Mouse (Mus musculus) midbrain, embryonic 15.5 days (tissue): ENCODE measurements at regions not wholly inside any gene's neighbourhood (a gene's known extent, or its start where the extent isn't known, plus 50 kb on each side); places are given as distances from the start of the nearest gene placed in this dataset.

ENCODE experiments used
- ATAC-seq: fragments of 200-750 bp; cut with Nextera tagmentation; replicated peaks from 2 replicates; pipeline ENCODE4 v1.8.0; 2017; ENCODE audit warnings: moderate TSS enrichment
- H3K27ac ChIP-seq: fragments of 300-500 bp; sonication (generic); 2 replicates; pipeline ENCODE4 v1.5.1; 2015; ENCODE audit warnings: mild to moderate bottlenecking, inconsistent platforms
- H3K27me3 ChIP-seq: fragments of 300-500 bp; sonication (generic); replicated peaks from 2 replicates; pipeline ENCODE4 v1.6.1; 2015; ENCODE audit warnings: inconsistent platforms
- H3K36me3 ChIP-seq: fragments of 300-500 bp; sonication (generic); replicated peaks from 2 replicates; pipeline ENCODE4 v1.6.1; 2015; ENCODE audit warnings: inconsistent platforms
- H3K4me1 ChIP-seq: fragments of 300-500 bp; sonication (generic); 2 replicates; pipeline ENCODE4 v1.6.1; 2015; ENCODE audit warnings: inconsistent platforms
- H3K4me2 ChIP-seq: fragments of 300-500 bp; sonication (generic); 2 replicates; pipeline ENCODE4 v1.6.1; 2015; ENCODE audit warnings: inconsistent platforms, mild to moderate bottlenecking, moderate library complexity
- H3K4me3 ChIP-seq: fragments of 300-500 bp; sonication (generic); 2 replicates; pipeline ENCODE4 v1.5.1; 2015; ENCODE audit warnings: mild to moderate bottlenecking, inconsistent platforms
- H3K9ac ChIP-seq: fragments of 300-500 bp; sonication (generic); 2 replicates; pipeline ENCODE4 v1.6.1; 2015; ENCODE audit warnings: mild to moderate bottlenecking, inconsistent platforms
- H3K9me3 ChIP-seq: fragments of 300-500 bp; sonication (generic); 2 replicates; pipeline ENCODE4 v1.6.1; 2016; ENCODE audit warnings: inconsistent platforms
- WGBS: fragments of 180-500 bp; shearing (Covaris S2); methylation state at CpG from one replicate; pipeline ENCODE4 v1.1.7; 2015; ENCODE audit warnings: mixed read lengths; 5-methylcytosine and 5-hydroxymethylcytosine counted together

- Histone ChIP-seq H3K9ac (no peak overlapping the region), H3K27ac (no peak overlapping the region), H3K27me3 (no peaks in the 10 kb centered on the region), H3K4me1 (no peaks in the 10 kb centered on the region), H3K36me3 (no peaks in the 10 kb centered on the region), H3K9me3 (no peaks in the 10 kb centered on the region), H3K4me2 (no peak overlapping the region), H3K4me3 (no peak overlapping the region)
- ATAC-seq = no peak
- WGBS = 67% methylated on average over 8 of the region's 8 CpGs
Observed at GRCm38 (mm10) chr5:73887306-73887958, 180.8 kb downstream of the Usp46 start.

- Histone ChIP-seq H3K9me3 (no peaks in the 10 kb centered on the region), H3K4me1 (no peaks in the 10 kb centered on the region), H3K9ac (no peak overlapping the region), H3K4me2 (no peak overlapping the region), H3K4me3 (no peak overlapping the region), H3K27ac (no peak overlapping the region), H3K36me3 (no peaks in the 10 kb centered on the region), H3K27me3 (no peaks in the 10 kb centered on the region)
- no peak for ATAC-seq
- WGBS = 51% methylated on average over 2 of the region's 2 CpGs
Observed at GRCm38 (mm10) chr5:73888391-73888790, 179.8 kb downstream of the Usp46 start.

GRCm38 (mm10) chr5:73889342-73889741, 178.9 kb downstream of the Usp46 start:
- 83% methylated on average over 1 of the region's 1 CpGs for WGBS
- Histone ChIP-seq H3K27ac (no peak overlapping the region), H3K27me3 (no peaks in the 10 kb centered on the region), H3K36me3 (no peaks in the 10 kb centered on the region), H3K4me2 (no peak overlapping the region), H3K4me3 (no peak overlapping the region), H3K4me1 (no peaks in the 10 kb centered on the region), H3K9ac (no peak overlapping the region), H3K9me3 (no peaks in the 10 kb centered on the region)
- ATAC-seq = no peak

- no peak overlapping the region for H3K9ac ChIP-seq
Observed at GRCm38 (mm10) chr5:73890942-73891341, 177.3 kb downstream of the Usp46 start.

GRCm38 (mm10) chr5:73891606-73892005, 176.6 kb downstream of the Usp46 start:
- Histone ChIP-seq H3K9ac (no peak overlapping the region), H3K9me3 (no peaks in the 10 kb centered on the region), H3K4me1 (no peaks in the 10 kb centered on the region), H3K4me3 (no peak overlapping the region), H3K27me3 (no peaks in the 10 kb centered on the region), H3K4me2 (no peak overlapping the region), H3K27ac (no peak overlapping the region), H3K36me3 (no peaks in the 10 kb centered on the region)
- ATAC-seq = no peak
- WGBS = 87% methylated on average over 11 of the region's 11 CpGs

More at GRCm38 (mm10) chr5:73890942-73891341, 177.3 kb downstream of the Usp46 start:
- Histone ChIP-seq H3K4me2 (no peak overlapping the region), H3K27me3 (no peaks in the 10 kb centered on the region), H3K36me3 (no peaks in the 10 kb centered on the region), H3K9me3 (no peaks in the 10 kb centered on the region), H3K27ac (no peak overlapping the region), H3K4me1 (no peaks in the 10 kb centered on the region), H3K4me3 (no peak overlapping the region)
- no peak for ATAC-seq
- WGBS = 80% methylated on average over 4 of the region's 4 CpGs

- ATAC-seq = no peak
- no peaks in the 10 kb centered on the region for H3K27me3 ChIP-seq
- no peaks in the 10 kb centered on the region for H3K4me1 ChIP-seq
- no peaks in the 10 kb centered on the region for H3K36me3 ChIP-seq
- H3K9me3 ChIP-seq = no peaks in the 10 kb centered on the region
- H3K4me3 ChIP-seq = no peak overlapping the region
- no peak overlapping the region for H3K9ac ChIP-seq
- no peak overlapping the region for H3K27ac ChIP-seq
- H3K4me2 ChIP-seq = no peak overlapping the region
- WGBS = 47% methylated on average over 4 of the region's 4 CpGs
Observed at GRCm38 (mm10) chr5:73892440-73893225, 175.6 kb downstream of the Usp46 start.

- H3K27me3 ChIP-seq = no peaks in the 10 kb centered on the region
- no peak overlapping the region for H3K27ac ChIP-seq
- H3K9me3 ChIP-seq = no peaks in the 10 kb centered on the region
- no peak for ATAC-seq
- H3K4me3 ChIP-seq = no peak overlapping the region
- WGBS = 92% methylated on average over 5 of the region's 5 CpGs
- H3K4me2 ChIP-seq = no peak overlapping the region
- H3K4me1 ChIP-seq = no peaks in the 10 kb centered on the region
- H3K36me3 ChIP-seq = no peaks in the 10 kb centered on the region
- H3K9ac ChIP-seq = no peak overlapping the region
Observed at GRCm38 (mm10) chr5:73895186-73895585, 173.0 kb downstream of the Usp46 start.

GRCm38 (mm10) chr5:73896785-73897184, 171.4 kb downstream of the Usp46 start:
- H3K9ac ChIP-seq = no peak overlapping the region
- no peak for ATAC-seq
- H3K4me3 ChIP-seq = no peak overlapping the region
- H3K36me3 ChIP-seq = no peaks in the 10 kb centered on the region
- H3K4me1 ChIP-seq = no peaks in the 10 kb centered on the region
- no peaks in the 10 kb centered on the region for H3K27me3 ChIP-seq
- 97% methylated on average over 1 of the region's 1 CpGs for WGBS
- H3K9me3 ChIP-seq = no peaks in the 10 kb centered on the region
- no peak overlapping the region for H3K27ac ChIP-seq
- H3K4me2 ChIP-seq = no peak overlapping the region

- Histone ChIP-seq H3K9ac (no peak overlapping the region), H3K27ac (no peak overlapping the region), H3K27me3 (no peaks in the 10 kb centered on the region), H3K4me1 (peaks cover 5% of the 10 kb centered on the region; the same call in 1 of the 2 replicates), H3K9me3 (no peaks in the 10 kb centered on the region), H3K36me3 (no peaks in the 10 kb centered on the region), H3K4me3 (no peak overlapping the region), H3K4me2 (no peak overlapping the region)
- ATAC-seq = no peak
- 87% methylated on average over 1 of the region's 1 CpGs for WGBS
Observed at GRCm38 (mm10) chr5:73901651-73902050, 166.6 kb downstream of the Usp46 start.

- Histone ChIP-seq H3K9me3 (no peaks in the 10 kb centered on the region), H3K36me3 (no peaks in the 10 kb centered on the region), H3K4me3 (no peak overlapping the region), H3K4me2 (peak overlapping the region; percentile 9), H3K9ac (no peak overlapping the region), H3K27ac (0 out of 2 replicates have a peak overlapping the region, but pooled peaks have one; percentile 32), H3K27me3 (no peaks in the 10 kb centered on the region), H3K4me1 (peaks cover 5% of the 10 kb centered on the region; the same call in 1 of the 2 replicates)
- ATAC-seq = no peak
- WGBS = 69% methylated on average over 7 of the region's 7 CpGs
Observed at GRCm38 (mm10) chr5:73902470-73903218, 165.6 kb downstream of the Usp46 start.

GRCm38 (mm10) chr5:73903219-73903570, 165.0 kb downstream of the Usp46 start:
- H3K36me3 ChIP-seq = no peaks in the 10 kb centered on the region
- no peak for ATAC-seq
- H3K9ac ChIP-seq = no peak overlapping the region
- no peaks in the 10 kb centered on the region for H3K9me3 ChIP-seq
- 0 out of 2 replicates have a peak overlapping the region, but pooled peaks have one; percentile 32 for H3K27ac ChIP-seq
- no peak overlapping the region for H3K4me3 ChIP-seq
- peaks cover 5% of the 10 kb centered on the region; the same call in 1 of the 2 replicates for H3K4me1 ChIP-seq
- H3K4me2 ChIP-seq = peak overlapping the region; percentile 9
- WGBS = 39% methylated on average over 8 of the region's 8 CpGs
- H3K27me3 ChIP-seq = no peaks in the 10 kb centered on the region

- WGBS = 85% methylated on average over 8 of the region's 8 CpGs
- Histone ChIP-seq H3K9ac (no peak overlapping the region), H3K36me3 (no peaks in the 10 kb centered on the region), H3K4me1 (peaks cover 5% of the 10 kb centered on the region; the same call in 1 of the 2 replicates), H3K27me3 (no peaks in the 10 kb centered on the region), H3K27ac (no peak overlapping the region), H3K4me2 (no peak overlapping the region), H3K9me3 (no peaks in the 10 kb centered on the region), H3K4me3 (no peak overlapping the region)
- ATAC-seq = no peak
Observed at GRCm38 (mm10) chr5:73904146-73904811, 164.0 kb downstream of the Usp46 start.
